Mouse (Mus musculus) telencephalon, adult 2 months (tissue): ENCODE measurements at regions not wholly inside any gene's neighbourhood (a gene's known extent, or its start where the extent isn't known, plus 50 kb on each side); places are given as distances from the start of the nearest gene placed in this dataset.
A peak's percentile ranks its signal among the peaks of the same experiment; 100 is the strongest.
"Not testable (repeated sequence)": the region's sequence is repeated elsewhere in the genome, so short reads cannot be mapped to it uniquely, and the experiment has no call there.

ENCODE experiments used
- DNase-seq: peaks from one replicate; pipeline ENCODE4 v3.0.0-alpha.2; 2011; ENCODE audit warnings: low read depth, low spot score

DNA sequence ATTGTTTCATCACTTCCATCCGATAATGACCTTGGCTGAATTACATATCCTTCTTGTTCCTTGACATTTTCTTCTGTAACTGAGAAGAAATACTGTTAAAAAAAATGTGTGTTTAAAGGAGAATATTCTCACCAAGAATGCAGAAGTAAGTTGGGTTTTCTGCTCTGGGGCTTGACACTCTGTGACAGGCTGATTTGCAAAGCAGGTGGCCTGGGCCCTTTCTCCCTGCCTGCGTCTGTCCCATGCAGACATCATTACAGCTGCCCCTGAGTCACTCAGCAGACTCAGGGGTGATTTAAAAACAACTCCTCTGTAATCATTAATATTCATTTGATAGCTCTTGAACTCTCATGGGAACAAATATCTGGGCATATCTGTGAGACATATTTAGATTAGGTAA, 229.4 kb upstream of the Synpr start:
- DNase-seq = no peak

DNA sequence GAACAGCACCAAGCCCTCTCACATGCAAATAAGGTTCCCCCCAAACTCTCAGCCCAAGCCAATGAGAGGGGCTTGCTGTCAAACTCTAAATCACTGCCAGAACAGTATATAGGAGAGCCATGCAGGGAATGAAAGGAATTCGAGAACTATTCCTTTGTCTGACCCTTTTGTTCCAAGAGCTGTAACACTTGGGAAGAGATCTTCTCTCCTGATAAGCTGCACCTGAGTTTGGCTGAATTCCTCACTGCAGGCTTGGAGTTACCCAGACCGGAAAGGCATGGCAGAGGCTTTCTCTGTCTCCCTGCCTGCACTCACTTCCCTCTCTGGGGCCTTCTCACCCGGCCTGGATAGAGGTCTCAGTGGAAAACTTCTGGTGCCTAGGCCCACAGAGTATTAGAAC, 219.7 kb upstream of the Cadps start:
- not testable (repeated sequence) for DNase-seq

DNA sequence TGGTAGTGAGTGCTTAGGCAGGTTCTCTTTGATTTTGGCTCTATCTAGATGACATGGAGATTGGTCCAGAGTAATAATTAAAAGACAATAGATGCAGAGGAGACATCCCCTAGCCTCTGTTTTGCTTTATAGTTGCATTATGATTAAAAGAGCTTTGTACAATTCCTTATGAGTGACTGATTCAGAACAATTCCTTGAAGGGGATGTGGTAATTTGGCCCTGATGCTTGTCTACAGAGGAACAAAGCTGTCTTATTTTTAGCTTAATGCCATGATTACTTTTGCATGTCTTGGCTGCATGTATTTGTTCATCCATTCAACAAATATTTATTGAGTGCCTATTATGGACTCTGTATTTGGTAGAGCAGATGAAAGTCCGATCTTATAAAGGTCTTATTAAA, 218.9 kb upstream of the Cadps start:
- DNase-seq = no peak

DNA sequence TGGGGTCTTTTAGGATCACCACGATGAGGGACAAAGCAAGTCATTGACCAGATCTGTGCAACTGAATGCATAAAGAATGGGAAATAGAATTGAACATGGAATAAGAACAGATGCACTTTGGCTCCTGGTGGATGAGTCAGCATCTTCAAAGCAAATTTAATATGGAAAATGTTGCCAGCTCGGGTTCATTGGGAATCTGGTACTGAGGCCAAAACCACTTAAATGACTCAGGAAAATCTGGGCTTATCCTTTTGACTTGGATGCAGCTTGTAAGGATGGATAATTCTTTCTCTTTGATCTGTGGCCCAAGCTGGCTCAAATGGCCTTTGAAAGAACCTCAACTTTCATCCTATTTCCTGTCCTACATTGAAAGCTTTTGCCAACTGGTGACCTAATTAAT, 217.3 kb upstream of the Cadps start:
- DNase-seq = no peak

DNA sequence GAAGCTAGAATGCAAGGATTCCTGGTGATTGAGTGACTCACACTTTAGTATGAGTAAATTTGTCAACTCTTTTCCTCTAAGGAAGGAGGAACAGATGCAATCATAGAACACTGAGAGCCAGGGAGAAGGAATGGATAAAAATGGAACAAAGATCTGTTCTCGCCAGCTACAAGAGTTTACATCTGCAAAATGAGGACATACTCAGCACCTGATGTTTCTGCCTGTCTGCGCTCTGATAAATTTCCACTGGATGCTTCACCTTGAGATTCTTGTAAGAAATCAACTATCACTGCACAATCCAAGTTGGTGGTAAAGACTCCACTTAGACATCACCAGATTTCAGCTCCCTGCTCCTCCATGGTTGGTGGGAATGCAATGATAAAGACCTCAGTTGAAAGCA, 214.5 kb upstream of the Cadps start:
- peak; percentile 87 for DNase-seq

DNA sequence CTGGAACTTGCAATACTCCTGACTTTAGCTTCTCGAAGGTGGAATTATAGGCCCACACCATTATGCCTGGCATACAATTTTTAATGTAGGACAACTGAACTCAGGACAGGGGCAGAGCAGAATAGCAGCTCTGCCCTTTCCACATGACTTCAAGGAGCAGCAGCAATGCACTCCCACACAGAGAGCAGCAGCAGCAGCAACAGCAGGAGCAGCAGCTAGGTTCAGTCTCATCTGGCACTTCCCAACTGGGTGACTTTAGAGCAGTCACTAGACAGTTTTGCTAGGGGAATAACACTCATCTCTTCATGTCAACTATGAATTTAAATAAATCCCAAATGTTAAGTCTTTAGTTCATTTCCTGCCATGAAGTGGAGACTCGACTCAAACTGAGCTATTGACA, 206.9 kb upstream of the Cadps start:
- DNase-seq = no peak

DNA sequence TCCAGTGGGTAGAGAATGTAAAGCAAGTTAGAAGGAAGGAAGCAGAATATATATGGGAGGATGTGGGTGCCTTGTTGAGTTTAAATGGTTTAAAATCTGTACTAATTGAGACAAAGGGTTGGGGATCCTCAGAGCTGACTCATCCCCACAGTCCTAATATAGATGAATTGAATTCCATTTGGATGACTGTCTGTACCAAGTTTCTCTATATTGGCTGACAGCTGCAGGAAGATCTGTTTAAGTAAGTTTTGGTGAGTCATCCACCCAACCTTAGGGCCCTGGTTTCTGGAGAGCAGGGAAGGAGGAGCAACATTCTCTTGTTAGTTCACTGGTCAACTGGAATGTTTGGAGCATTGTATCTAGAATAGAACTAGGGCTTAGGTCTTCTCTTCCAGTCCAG, 199.9 kb upstream of the Cadps start:
- DNase-seq = peak; percentile 64

DNA sequence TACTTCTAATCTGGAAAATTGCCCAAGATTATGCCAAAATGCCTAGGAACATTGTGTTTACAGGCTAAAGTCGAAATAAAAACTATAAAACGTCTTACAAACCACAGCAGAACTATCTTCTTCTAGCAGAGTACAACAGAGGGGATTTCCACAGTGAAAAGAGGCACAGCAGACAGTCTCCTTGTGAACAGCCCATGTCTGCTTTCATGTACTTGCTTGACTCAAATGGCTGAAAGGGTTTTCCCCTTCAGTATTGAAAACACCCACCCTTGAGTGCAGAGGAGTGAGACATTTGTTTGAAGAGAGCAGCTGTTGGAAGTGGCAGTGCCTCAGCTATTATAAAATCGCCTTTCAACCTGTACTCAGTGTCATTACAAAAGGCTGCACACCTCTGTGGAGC, 188.2 kb upstream of the Cadps start:
- no peak for DNase-seq

DNA sequence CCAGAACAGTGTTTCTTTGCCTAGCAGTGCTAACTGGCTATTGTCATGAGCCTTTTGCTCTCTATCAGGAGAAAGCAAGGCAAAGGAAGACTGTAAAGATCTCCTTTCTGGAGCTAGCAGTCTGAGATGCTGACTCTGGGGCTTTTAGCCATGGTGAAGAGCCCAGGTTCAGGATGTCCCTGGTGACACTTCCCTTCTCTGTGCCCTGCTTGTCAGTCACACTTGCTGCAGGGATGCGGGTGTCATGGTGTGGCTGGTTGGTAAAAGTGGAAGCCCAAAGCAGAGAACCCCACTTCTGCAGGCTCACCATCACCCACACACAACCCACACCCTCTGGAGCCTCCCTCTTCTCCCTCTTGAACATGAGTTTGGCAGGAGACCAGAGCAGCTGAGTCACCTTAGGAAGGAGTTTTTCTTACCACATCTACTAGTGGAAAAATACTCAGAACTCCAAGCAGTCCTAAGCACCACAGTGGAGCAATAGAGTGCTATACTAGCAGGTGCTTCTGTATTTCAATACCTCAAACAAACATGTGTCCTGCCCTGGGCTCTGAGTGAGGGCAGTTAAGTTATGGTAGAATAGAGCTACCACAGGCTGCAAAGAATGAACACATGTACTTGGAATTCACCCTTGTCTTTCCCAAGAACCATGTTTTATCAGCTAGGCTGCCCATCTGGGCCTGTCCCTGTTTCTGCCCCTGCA, 178.3 kb upstream of the Cadps start:
- peak; percentile 94 for DNase-seq

DNA sequence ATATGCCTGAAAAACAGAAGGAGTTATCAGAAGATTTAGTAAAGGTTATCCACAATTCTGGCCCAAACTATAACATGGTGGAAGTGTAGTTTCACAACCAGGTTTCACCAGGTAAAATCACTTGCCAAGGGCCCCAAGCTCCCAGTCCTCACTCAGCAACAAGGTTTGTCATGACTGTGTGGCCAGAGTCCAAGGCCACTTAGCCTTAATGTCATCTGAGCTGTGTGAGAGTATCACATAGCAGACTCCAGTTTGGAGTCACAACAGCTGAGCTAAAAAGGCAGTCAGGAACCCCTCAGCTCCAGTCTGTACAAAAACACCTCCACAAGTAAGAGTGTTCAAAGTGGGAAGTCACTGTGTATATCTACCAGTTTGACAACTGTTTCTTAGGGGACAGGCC, 156.5 kb upstream of the Cadps start:
- no peak for DNase-seq

DNA sequence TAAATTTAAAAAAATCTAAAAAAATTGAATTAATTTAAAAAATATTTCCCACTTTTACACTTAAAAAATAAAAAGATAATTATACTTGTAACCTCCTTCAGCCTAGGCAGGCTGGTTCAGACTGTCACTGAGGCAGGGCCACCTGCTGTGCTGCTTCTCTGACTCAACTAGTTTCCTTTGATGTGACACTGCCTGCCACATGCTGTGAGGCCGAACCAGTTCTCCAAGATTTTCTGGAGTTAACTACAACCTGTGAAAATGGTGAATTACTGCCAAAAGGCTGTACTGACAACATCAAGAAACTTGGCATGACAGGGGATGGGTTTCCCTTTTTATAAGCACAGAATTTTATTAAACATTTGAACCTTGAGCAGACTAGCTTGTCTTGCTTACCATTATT, 143.6 kb upstream of the Cadps start:
- no peak for DNase-seq

DNA sequence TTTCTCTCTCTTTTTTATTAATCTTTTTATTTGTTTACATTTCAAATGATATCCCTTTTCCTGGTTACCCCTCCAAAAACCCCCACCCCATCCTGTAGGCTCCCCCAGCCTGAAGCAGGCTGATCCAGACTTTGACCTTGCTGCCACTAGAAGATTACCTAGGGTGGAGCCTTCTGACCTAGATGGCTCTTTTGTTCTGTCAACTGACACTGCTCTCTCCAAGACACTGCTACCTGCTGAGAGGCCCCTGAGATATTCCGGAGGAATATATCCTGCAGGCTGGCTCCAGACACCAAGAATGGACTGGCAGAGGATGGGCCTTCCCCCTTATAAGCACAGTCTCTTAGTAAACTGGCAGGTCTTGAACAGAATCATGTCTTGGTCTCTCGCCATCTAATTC, 135.0 kb upstream of the Cadps start:
- DNase-seq = not testable (repeated sequence)

DNA sequence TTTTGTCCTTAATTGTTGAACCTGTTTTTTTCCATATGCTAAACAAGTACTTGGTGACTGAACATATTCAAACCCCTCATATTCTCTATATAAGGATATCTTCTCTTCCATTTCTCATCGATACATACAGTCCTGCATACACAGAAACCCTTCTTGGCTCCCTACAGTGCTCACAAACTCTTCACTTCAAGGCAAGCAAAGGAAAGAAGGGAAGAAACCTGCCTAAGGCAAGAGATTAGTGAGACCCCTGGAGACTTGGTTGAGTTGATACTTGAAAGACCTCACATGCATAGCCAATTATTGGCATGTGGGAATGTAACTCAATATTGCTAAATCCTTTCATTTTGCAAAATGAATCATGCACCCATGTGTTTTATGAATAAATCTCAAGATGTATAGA, 128.0 kb upstream of the Cadps start:
- DNase-seq = no peak

DNA sequence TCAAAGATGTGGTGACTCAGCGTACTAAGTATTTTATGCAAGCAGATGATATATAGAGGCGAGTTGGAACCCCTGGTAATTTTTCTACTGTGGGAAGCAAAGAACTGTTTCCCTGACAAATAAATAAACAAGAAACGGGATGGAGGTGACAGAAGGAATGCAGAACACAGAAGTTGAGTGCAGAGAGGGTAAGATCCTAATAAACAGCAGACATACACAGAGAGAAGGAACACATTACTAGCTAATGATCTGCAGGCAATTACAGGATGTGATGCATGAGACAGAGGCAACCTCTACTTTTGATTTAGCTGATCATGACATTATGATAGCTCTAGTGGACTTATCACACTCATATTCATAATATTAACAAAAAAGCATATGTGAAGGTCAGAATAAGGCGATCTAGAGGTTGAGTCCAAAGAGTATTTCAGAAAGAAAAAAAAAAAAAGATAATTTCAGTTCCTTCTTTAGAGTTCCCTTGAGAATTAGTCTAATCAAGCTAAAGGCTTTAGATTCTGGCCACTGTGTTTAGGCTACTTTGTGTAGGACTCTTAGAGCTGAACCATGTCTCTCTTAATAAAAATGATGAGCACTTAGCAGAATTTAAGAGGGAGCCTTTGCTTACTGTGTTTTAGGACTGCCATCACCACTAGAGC, 115.9 kb upstream of the Cadps start:
- no peak for DNase-seq

DNA sequence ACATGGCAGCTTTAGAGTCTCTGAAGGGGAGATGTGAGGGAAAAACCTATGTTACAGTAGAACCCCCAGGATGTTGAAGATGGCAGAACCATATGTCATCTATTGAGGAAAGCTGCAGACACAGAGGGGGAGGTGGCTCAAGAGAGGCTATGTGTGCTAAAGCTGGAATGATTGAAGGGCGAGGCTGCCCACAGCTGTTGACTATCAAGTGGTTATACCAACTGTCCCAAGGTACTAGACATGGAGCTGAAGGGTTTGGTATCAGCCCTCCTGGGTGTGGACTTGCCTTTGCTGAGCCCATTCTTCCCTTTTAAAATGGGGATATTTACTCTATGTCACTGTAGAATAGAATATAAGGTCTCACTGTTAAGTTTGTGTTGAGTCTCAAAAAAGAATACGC, 113.5 kb upstream of the Cadps start:
- DNase-seq = no peak

DNA sequence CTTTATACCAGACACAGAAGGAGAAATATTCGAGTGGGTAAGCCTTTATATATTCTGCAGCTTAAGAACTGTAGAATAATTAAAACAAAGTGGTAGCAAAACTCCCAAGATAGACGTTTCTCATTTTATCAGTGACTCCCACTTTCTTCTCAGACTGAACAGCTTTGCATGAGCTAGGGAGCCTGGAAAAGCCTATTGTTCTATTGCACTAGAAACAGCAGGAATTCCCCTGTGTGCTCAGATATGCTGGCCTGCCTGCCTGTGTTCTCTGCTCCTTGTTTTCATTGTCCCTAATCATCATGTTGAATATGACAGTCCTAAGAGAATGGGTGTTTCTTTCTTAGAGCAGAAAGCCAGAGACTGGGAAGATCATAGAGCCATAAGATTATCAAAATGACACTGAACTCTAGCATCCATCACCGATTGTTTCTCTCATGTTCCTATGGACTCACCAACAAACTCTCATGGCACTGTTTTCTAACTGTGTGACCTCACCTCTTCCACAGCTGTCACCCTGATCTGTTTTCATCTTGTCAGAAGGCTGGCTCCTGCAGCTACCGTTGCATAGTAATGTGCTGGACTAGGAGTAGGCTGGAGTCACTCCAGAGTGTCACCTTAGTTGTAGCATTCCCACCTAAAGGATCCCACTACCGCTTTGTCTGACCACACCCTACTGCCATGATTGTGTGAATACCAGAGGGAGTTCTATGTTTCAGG, 108.9 kb upstream of the Cadps start:
- peak; percentile 19 for DNase-seq

DNA sequence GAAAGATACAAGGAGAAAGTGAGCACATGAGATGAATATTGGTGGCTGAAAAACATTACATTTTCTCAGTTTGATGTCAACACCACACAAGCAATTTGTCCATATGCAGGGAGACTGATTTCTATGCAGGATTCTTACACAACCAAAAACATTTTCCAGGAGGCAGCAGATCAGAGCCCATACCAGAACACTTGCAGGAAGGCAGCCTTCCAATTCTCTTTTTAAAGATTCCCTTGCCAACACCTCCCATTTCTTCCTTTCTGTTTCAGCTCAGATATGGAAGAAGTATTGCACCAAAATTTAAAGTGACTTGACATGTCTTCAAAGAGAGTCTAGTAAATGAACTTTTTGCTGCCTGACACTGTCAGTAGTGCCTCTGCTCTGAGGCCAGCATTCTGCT, 100.7 kb upstream of the Cadps start:
- peak; percentile 73 for DNase-seq

DNA sequence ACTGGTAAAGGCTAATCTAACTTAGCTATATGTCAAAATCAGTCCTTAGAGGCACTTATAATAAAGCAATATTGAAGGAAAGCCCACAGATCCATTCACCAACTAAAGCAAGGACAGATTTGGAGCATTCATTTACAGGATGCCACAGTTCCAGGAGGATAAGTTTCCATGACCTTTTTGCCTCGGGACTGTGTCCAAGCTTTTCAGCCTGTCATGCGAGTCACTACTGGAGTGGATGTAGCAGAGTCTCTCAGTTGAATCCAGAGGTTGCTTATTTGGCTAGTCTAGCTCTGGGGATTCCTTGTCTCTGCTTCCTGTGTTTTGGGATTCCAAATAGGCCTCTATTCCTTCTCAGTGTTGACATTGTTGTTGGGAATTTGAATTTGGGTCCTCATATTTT, 92.6 kb upstream of the Cadps start:
- no peak for DNase-seq

DNA sequence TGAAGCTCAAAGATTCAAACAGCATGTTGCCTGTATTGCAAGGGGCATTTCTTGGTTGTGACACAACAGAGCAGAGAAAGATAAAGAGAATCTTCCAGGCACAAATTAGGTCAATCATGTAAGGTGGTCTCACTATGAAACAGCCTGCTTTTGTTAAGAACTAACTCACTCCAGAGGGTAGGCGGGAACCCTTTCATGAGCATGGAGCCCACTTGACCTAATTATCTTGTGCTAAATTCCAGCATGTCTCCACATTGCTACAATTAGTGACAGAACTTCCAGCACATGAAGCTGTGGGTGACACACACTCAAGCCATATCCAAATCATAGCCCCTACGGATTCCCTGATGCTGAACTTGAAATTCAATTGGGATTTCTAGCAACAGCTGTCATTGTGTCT, 91.1 kb upstream of the Cadps start:
- DNase-seq = no peak

DNA sequence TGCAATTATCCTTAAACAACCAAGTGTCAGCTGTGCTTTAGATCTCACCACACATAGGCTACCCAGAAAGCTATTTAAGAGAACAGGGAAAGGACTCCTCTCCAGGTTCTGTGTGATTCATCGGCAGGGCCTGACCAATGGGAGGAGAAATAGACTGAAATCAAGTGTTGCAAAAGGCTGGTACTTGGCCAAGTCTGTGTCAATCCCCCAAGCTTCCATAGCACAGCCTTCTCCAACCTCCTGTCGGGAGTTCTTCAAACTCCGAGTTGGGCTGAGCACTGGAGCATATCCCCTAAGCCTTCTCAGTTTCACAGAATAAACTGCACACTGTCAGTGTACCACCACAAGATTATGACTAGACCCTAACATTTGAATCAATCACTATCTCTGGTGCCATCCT, 90.5 kb upstream of the Cadps start:
- no peak for DNase-seq

DNA sequence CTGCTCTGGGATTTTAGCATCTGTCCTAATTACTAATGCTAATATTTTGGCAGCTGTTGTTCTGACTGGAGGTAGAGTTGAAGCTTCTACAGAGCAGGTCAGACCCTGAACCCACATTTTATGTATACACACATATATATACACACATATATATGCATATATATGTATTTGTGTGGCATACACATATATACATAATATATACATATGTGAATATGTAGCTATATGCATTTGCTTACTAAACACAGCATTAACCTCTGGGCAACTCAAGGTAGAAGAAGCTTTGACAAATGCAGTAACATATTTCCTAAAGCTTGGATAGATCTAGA, 54.4 kb upstream of the Cadps start:
- no peak for DNase-seq

DNA sequence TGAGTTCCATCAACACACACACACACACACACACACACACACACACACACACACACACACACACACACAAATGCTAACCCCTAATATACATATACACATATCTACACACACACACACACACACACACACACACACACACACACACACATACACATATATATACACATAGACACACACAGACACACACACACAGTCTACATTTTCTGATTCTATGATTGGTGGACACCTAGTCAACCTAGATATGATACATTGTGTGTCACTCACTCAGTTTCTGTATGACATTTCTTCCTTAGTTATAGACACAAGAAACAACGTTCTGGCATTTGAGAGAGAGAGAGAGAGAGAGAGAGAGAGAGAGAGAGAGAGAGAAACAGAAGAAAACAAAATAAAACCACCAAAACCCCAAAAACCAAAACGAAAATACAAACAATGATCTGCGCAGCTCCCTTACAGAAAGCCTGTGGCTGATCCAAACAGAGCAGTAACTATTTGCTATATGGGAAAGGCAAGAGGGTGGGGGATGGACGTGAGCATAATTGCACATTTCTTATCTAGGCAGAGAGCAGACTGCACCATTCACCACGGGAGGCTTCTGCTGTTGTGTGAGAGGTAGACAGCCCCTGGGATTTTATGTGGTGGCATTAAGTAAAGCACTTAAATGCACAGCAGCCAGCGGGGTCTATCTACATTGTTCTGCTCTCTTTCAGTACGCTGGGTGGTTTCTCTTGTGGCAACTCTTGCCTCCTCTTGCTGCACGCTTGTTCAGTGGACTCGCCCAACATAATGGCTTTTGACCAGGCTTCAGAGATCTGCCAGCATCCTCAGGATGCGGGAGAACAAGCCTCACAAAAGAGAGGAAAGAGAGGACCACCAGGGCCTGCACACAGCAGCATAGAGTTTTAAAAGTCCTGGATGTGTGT, 53.8 kb upstream of the Cadps start:
- DNase-seq = peak; percentile 31
